Mouse (Mus musculus) kidney, adult 2 months (tissue): ENCODE results near the gene Wdr45b. TPM values are rescaled to one million over a fixed set of nuclear protein-coding genes. Genes with fewer than 3 reads are reported as not detected.
"Not testable (repeated sequence)": the region's sequence is repeated elsewhere in the genome, so short reads cannot be mapped to it uniquely, and the experiment has no call there.

ENCODE experiments used
- DNase-seq: peaks from one replicate; pipeline ENCODE4 v3.0.0; 2021
- H3K27ac ChIP-seq: fragments of 200-500 bp; 2 replicates; pipeline ENCODE4 v1.5.1; 2012; ENCODE audit warnings: low read depth, low read length, control low read depth, inconsistent platforms; ENCODE audit not compliant: insufficient read depth
- H3K27me3 ChIP-seq: fragments of 200-500 bp; replicated peaks from 2 replicates; pipeline ENCODE4 v1.6.1; 2012; ENCODE audit warnings: mild to moderate bottlenecking, moderate library complexity, low read length, inconsistent platforms; ENCODE audit not compliant: control insufficient read depth, insufficient read depth
- H3K36me3 ChIP-seq: fragments of 200-500 bp; 2 replicates; pipeline ENCODE4 v1.6.1; 2012; ENCODE audit warnings: mild to moderate bottlenecking, moderate library complexity, low read length, inconsistent platforms; ENCODE audit not compliant: control insufficient read depth, insufficient read depth
- H3K4me1 ChIP-seq: fragments of 200-500 bp; 2 replicates; pipeline ENCODE4 v1.6.1; 2011; ENCODE audit warnings: low read length; ENCODE audit not compliant: control insufficient read depth, insufficient read depth
- H3K4me3 ChIP-seq: fragments of 200-500 bp; 2 replicates; pipeline ENCODE4 v1.5.1; 2011; ENCODE audit warnings: mild to moderate bottlenecking, low read depth, low read length, control low read depth; ENCODE audit not compliant: insufficient read depth
- CTCF ChIP-seq: fragments of 200-500 bp; conservative IDR thresholded peaks from 2 replicates; pipeline ENCODE4 v1.5.1; 2011; ENCODE audit warnings: low read depth, mild to moderate bottlenecking, control low read depth, low read length, moderate library complexity, mixed read lengths; ENCODE audit not compliant: insufficient read depth, insufficient read length
- POLR2A ChIP-seq: fragments of 200-500 bp; IDR thresholded peaks from one replicate; pipeline ENCODE4 v1.6.1; 2011; ENCODE audit warnings: low read depth, low read length, control low read depth
- WGBS: fragments of 180-500 bp; shearing (Covaris S2); methylation state at CpG from one replicate; pipeline ENCODE4 v1.1.7; 2018; 5-methylcytosine and 5-hydroxymethylcytosine counted together
- polyA plus RNA-seq: library from polyadenylated mRNA; depleted of rRNA; stranded (reverse); fragments of >200 nt; gene quantifications from 2 replicates; pipeline ENCODE4 v1.2.3, GENCODE M21; 2012

Wdr45b gene
- polyA plus RNA-seq, 1 experiment: 54.5 TPM

DNA sequence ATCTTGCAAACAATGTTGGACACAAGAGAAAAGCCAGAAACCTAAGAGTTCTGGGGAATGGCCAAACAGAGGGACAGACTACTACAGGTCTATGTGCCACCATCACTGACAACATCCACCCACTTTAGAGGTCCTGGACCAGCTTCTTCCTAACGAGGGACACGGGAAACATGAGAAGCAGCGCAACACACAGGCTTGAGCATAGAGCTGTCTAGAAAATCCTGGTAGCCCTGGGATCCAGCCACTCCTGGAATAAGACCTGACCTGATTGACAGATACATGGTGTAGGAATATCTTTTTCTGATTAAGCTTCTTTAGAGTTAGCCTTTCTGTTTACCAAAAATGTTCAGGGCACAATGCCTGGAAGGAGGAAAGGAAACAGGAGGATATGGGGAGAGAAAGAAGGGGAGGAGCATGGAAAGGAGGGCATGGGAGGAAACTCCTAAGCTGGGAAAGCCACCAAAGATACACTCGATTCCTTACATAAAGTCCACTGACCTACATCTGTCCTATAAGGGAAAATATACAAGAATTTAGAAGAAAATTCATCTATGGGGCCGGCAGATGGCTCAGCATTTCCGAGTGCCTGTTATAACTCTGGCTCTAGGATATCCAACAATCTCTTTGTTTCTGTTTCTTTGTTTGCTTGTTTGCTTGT lies 16.2 kb upstream of the Wdr45b start:
- H3K4me1 ChIP-seq: no peaks in the 10 kb centered on the region
- no peaks in the 10 kb centered on the region for H3K27me3 ChIP-seq
- no peak overlapping the region for H3K4me3 ChIP-seq
- TF ChIP-seq CTCF (no peak), POLR2A (no peak)
- no peaks in the 10 kb centered on the region for H3K36me3 ChIP-seq
- 72% methylated on average over 6 of the region's 6 CpGs for WGBS
- no peak overlapping the region for H3K27ac ChIP-seq
- DNase-seq: no peak

- Histone ChIP-seq H3K4me3 (no peak overlapping the region), H3K4me1 (no peaks in the 10 kb centered on the region), H3K27me3 (no peaks in the 10 kb centered on the region), H3K27ac (no peak overlapping the region), H3K36me3 (no peaks in the 10 kb centered on the region)
- TF ChIP-seq CTCF (peak; percentile 50), POLR2A (no peak)
- WGBS: 67% methylated on average over 6 of the region's 6 CpGs
- DNase-seq: peak; percentile 56
Observed at GRCm38 (mm10) chr11:121369622-121370021, 15.4 kb upstream of the Wdr45b start.

GRCm38 (mm10) chr11:121368731-121369130 lies 14.5 kb upstream of the Wdr45b start:
- no peaks in the 10 kb centered on the region for H3K27me3 ChIP-seq
- no peak for TF ChIP-seq POLR2A
- TF ChIP-seq CTCF: no peak
- H3K36me3 ChIP-seq: no peaks in the 10 kb centered on the region
- 74% methylated on average over 1 of the region's 1 CpGs for WGBS
- no peaks in the 10 kb centered on the region for H3K4me1 ChIP-seq
- no peak for DNase-seq
- no peak overlapping the region for H3K27ac ChIP-seq
- H3K4me3 ChIP-seq: no peak overlapping the region

GRCm38 (mm10) chr11:121367170-121367707 lies 13.0 kb upstream of the Wdr45b start:
- Histone ChIP-seq H3K4me3 (no peak overlapping the region), H3K27me3 (no peaks in the 10 kb centered on the region), H3K4me1 (no peaks in the 10 kb centered on the region), H3K27ac (no peak overlapping the region), H3K36me3 (no peaks in the 10 kb centered on the region)
- DNase-seq: no peak
- no peak for TF ChIP-seq CTCF
- TF ChIP-seq POLR2A: no peak
- WGBS: 65% methylated on average over 5 of the region's 5 CpGs

DNA sequence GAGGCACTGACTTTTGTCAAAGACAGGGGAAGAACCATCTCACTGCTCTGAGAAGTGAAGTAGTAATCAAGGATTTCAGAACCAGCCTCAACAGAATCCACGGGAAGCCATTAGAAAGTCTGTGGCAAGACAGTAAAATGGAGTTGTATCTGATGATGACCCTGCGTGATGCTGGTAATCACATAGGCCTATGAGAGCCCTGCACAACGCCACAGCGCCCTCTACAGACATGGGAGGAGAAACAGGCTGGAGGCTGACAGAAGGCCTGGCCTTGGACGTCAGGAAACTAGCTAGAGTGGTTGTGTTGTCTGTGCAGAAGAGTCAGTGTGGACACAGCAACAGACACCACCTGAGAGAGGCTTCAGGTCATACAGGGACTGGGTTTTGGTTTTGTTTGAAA lies 8.0 kb upstream of the Wdr45b start:
- TF ChIP-seq POLR2A: no peak
- peak; percentile 86 for TF ChIP-seq CTCF
- 32% methylated on average over 5 of the region's 5 CpGs for whole genome bisulfite sequencing
- Histone ChIP-seq H3K36me3 (no peaks in the 10 kb centered on the region), H3K27ac (no peak overlapping the region), H3K27me3 (no peaks in the 10 kb centered on the region), H3K4me1 (no peaks in the 10 kb centered on the region), H3K4me3 (no peak overlapping the region)
- peak; percentile 49 for DNase-seq

- peaks cover 7% of the 10 kb centered on the region for H3K4me1 ChIP-seq
- peak; percentile 30 for DNase-seq
- no peaks in the 10 kb centered on the region for H3K27me3 ChIP-seq
- WGBS: 2% methylated on average over 41 of the region's 41 CpGs
- H3K36me3 ChIP-seq: no peaks in the 10 kb centered on the region
- TF ChIP-seq CTCF: 0 out of 2 replicates have a peak, but pooled peaks have one; percentile 14
- TF ChIP-seq POLR2A: no peak
- H3K4me3 ChIP-seq: peak overlapping the region; percentile 70
- H3K27ac ChIP-seq: peak overlapping the region; percentile 83
Observed at GRCm38 (mm10) chr11:121353326-121354090, 737 bp downstream of the Wdr45b start.

DNA sequence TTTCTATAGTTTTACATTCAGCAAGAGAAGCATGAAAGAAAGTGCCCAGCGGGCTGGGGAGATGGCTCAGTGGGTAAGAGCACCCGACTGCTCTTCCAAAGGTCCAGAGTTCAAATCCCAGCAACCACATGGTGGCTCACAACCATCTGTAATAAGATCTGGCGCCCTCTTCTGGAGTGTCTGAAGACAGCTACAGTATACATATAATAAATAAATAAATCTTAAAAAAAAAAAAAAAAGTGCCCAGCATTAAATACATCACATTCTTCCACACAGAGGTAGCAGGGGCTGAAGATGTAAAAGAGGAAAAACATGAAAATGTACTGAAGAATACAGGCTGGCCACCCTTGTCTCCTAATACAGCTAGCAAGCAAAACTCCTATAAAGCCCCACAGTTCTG lies 5.5 kb downstream of the Wdr45b start:
- 82% methylated on average over 3 of the region's 3 CpGs for WGBS
- not testable (repeated sequence) for DNase-seq, H3K4me1 ChIP-seq, H3K4me3 ChIP-seq, H3K27ac ChIP-seq, H3K36me3 ChIP-seq, H3K27me3 ChIP-seq
- 0 out of 2 replicates have a peak, but pooled peaks have one; percentile 4 for TF ChIP-seq CTCF
